Mouse (Mus musculus) hindbrain, postnatal 0 days (tissue): ENCODE data around the gene S100a2. TPM values are rescaled to one million over a fixed set of nuclear protein-coding genes. Genes with fewer than 3 reads are reported as not detected.
A peak's percentile ranks its signal among the peaks of the same experiment; 100 is the strongest.

Experiments used
- ATAC-seq: fragments of 200-750 bp; cut with Nextera tagmentation; 2 replicates; pipeline ENCODE4 v1.8.0; 2017; ENCODE audit warnings: mild to moderate bottlenecking, moderate TSS enrichment, moderate library complexity
- DNase-seq: peaks from one replicate; pipeline ENCODE4 v3.0.0-alpha.2; 2015; ENCODE audit warnings: low spot score
- H3K27ac ChIP-seq: fragments of 300-500 bp; sonication (generic); 2 replicates; pipeline ENCODE4 v1.5.1; 2014; ENCODE audit warnings: mild to moderate bottlenecking
- H3K27me3 ChIP-seq: fragments of 300-500 bp; sonication (generic); 2 replicates; pipeline ENCODE4 v1.6.1; 2014; ENCODE audit warnings: low read length, mixed read lengths; ENCODE audit not compliant: insufficient read depth
- H3K36me3 ChIP-seq: fragments of 300-500 bp; sonication (generic); 2 replicates; pipeline ENCODE4 v1.6.1; 2014; ENCODE audit warnings: low read length, mixed read lengths; ENCODE audit not compliant: insufficient read depth
- H3K4me1 ChIP-seq: fragments of 300-500 bp; sonication (generic); 2 replicates; pipeline ENCODE4 v1.6.1; 2014; ENCODE audit warnings: antibody characterized with exemption, low read length, mixed read lengths; ENCODE audit not compliant: insufficient read depth
- H3K4me2 ChIP-seq: fragments of 300-500 bp; sonication (generic); 2 replicates; pipeline ENCODE4 v1.6.1; 2014; ENCODE audit warnings: low read depth, mild to moderate bottlenecking, low read length, moderate library complexity, mixed read lengths
- H3K4me3 ChIP-seq: fragments of 300-500 bp; sonication (generic); 2 replicates; pipeline ENCODE4 v1.5.1; 2014; ENCODE audit warnings: low read length
- H3K9ac ChIP-seq: fragments of 300-500 bp; sonication (generic); replicated peaks from 2 replicates; pipeline ENCODE4 v1.6.1; 2014; ENCODE audit warnings: mild to moderate bottlenecking, low read length, moderate library complexity, mixed read lengths
- H3K9me3 ChIP-seq: fragments of 300-500 bp; sonication (generic); 2 replicates; pipeline ENCODE4 v1.6.1; 2016; ENCODE audit warnings: low read length, mixed read lengths
- CTCF ChIP-seq: IDR thresholded peaks from 2 replicates; pipeline ENCODE4 v1.5.1; 2016; ENCODE audit warnings: antibody characterized with exemption, control low read depth, low read depth
- WGBS: fragments of 180-500 bp; shearing (Covaris S2); extraction: QIAGEN DNeasy Blood & Tissue Kit; methylation state at CpG from one replicate; pipeline ENCODE4 v1.1.7; 2014; 5-methylcytosine and 5-hydroxymethylcytosine counted together
- polyA plus RNA-seq: library from polyadenylated mRNA; unstranded; fragments of >200 nt; fragmentation: Nextera tagmentation; extraction: Ambion mirVana; gene quantifications from 2 replicates; pipeline ENCODE4 v1.2.1, GENCODE M21; 2015
- total RNA-seq: library from RNA; depleted of rRNA; stranded (reverse); fragments of >200 nt; gene quantifications from 2 replicates; pipeline ENCODE4 v1.2.3, GENCODE M21; 2014; rRNA removed

Gene S100a2
- total and polyA plus RNA-seq, 2 experiments from 2014 or later = not detected

DNA sequence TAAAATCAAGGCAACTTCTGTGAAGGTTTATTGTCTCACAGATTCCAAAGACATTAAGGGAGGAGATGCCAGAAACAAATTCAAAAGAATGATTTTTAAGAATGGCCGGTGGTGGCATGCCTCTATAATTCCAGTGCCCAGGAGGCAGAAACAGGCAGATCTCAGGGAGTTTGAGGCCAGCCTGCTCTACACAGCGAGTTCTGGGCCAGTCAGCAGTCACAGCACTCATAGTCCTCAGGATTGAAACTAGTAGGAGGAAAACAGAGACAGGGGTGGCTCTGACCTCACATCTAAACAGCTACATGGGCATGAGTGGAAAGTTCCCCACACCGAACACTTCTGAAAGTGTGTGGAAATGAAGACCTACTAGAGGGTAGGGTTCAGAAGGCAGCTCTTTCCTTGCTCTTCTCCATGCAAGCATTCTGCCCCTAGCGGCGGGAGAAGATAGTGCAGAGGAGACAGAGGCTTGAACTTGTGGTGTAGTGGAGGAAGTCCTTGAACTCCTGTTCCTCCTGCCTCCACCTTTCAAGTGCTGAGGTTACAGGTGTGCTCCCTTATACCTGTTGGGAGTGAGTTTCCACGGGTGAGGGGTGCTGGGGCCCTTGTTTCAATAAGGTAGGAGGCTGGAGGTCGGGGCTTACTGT is 49.6 kb downstream of the S100a2 start:
- no peak for DNase-seq
- WGBS = 60% methylated on average over 7 of the region's 7 CpGs

DNA sequence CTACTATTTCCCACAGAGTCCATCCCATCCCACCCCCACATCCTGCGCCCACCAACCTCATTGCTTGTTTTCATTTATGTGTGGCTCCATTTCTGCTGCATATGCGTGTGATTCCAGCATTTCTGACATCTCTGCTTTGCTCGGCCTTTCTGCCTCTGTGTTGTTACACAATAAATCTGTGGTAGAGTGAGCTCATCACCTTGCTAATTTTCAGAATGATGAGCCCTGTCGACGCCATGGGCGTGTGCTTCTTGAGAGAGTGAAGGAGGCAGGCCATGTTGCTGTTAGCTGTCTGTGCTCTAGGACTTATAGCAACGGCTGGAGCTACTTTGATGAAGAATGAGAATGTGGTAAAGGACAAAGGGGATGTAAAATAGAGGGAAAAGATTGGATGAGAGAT is 50.9 kb downstream of the S100a2 start:
- 88% methylated on average over 7 of the region's 7 CpGs for WGBS
- DNase-seq (no peak), ATAC-seq (no peak)
- H3K27ac ChIP-seq = no peak overlapping the region
- H3K9me3 ChIP-seq = no peaks in the 10 kb centered on the region
- no peak overlapping the region for H3K9ac ChIP-seq
- no peaks in the 10 kb centered on the region for H3K27me3 ChIP-seq
- TF ChIP-seq CTCF = no peak
- no peaks in the 10 kb centered on the region for H3K36me3 ChIP-seq
- H3K4me3 ChIP-seq = no peak overlapping the region
- no peak overlapping the region for H3K4me2 ChIP-seq
- no peaks in the 10 kb centered on the region for H3K4me1 ChIP-seq

More for the DNA sequence above, 49.6 kb downstream of the S100a2 start:
- no peaks in the 10 kb centered on the region for H3K4me1 ChIP-seq
- H3K27me3 ChIP-seq = no peaks in the 10 kb centered on the region
- no peak overlapping the region for H3K4me3 ChIP-seq
- H3K9ac ChIP-seq = no peak overlapping the region
- peak; percentile 63 for TF ChIP-seq CTCF
- H3K36me3 ChIP-seq = no peaks in the 10 kb centered on the region
- no peak overlapping the region for H3K4me2 ChIP-seq
- no peak for ATAC-seq
- no peak overlapping the region for H3K27ac ChIP-seq
- H3K9me3 ChIP-seq = no peaks in the 10 kb centered on the region

Other genes with a start within 250 kb of the S100a2 start
- gene Slc27a3, start 200.3 kb upstream of the S100a2 start, total RNA-seq = 85.1 and 87.2 TPM in 2 replicates
- 28.3 and 30.3 TPM in 2 replicates for gene Slc27a3, start 200.3 kb upstream of the S100a2 start, polyA plus RNA-seq
- gene Ints3, start 156.6 kb upstream of the S100a2 start, total RNA-seq = 58.1 and 71.7 TPM in 2 replicates
- 19.9 and 20.4 TPM in 2 replicates for gene Ints3, start 156.6 kb upstream of the S100a2 start, polyA plus RNA-seq
- gene Npr1, start 124.4 kb upstream of the S100a2 start, total RNA-seq = 3.5 and 6.2 TPM in 2 replicates
- 2.8 TPM in 2 replicates for gene Npr1, start 124.4 kb upstream of the S100a2 start, polyA plus RNA-seq
- gene Ilf2, start 114.1 kb upstream of the S100a2 start, total RNA-seq = 111 and 119 TPM in 2 replicates
- 177 and 178 TPM in 2 replicates for gene Ilf2, start 114.1 kb upstream of the S100a2 start, polyA plus RNA-seq
- gene Snapin, start 99.2 kb upstream of the S100a2 start, total RNA-seq = 49.7 and 52.0 TPM in 2 replicates
- 102 and 106 TPM in 2 replicates for gene Snapin, start 99.2 kb upstream of the S100a2 start, polyA plus RNA-seq
- gene Chtop, start 80.7 kb upstream of the S100a2 start, total RNA-seq = 210 and 220 TPM in 2 replicates
- gene Chtop, start 80.7 kb upstream of the S100a2 start, polyA plus RNA-seq = 162 and 165 TPM in 2 replicates
- gene S100a1, start 75.9 kb upstream of the S100a2 start, total RNA-seq = 27.7 and 28.1 TPM in 2 replicates
- 88.9 and 93.6 TPM in 2 replicates for gene S100a1, start 75.9 kb upstream of the S100a2 start, polyA plus RNA-seq
- gene S100a13, start 75.8 kb upstream of the S100a2 start, total RNA-seq = 5.2 and 10.9 TPM in 2 replicates
- gene S100a13, start 75.8 kb upstream of the S100a2 start, polyA plus RNA-seq = 37.9 and 41.4 TPM in 2 replicates
- not detected in 2 replicates for gene S100a14, start 63.4 kb upstream of the S100a2 start, total RNA-seq
- 0.29 TPM in 1 of 2 replicates, not detected in the other for gene S100a14, start 63.4 kb upstream of the S100a2 start, polyA plus RNA-seq
- gene S100a16, start 53.0 kb upstream of the S100a2 start, total RNA-seq = 87.0 and 90.9 TPM in 2 replicates
- gene S100a16, start 53.0 kb upstream of the S100a2 start, polyA plus RNA-seq = 103 and 115 TPM in 2 replicates
- 1.4 and 5.3 TPM in 2 replicates for gene S100a3, start 29.7 kb upstream of the S100a2 start, total RNA-seq
- 1.9 and 2.1 TPM in 2 replicates for gene S100a3, start 29.7 kb upstream of the S100a2 start, polyA plus RNA-seq
- not detected in 2 replicates for gene Gm42674, start 11.7 kb downstream of the S100a2 start, total RNA-seq
- gene Gm42674, start 11.7 kb downstream of the S100a2 start, polyA plus RNA-seq = not detected in 2 replicates
- gene S100a4, start 13.5 kb downstream of the S100a2 start, total RNA-seq = 3.0 TPM in 1 of 2 replicates, not detected in the other
- gene S100a4, start 13.5 kb downstream of the S100a2 start, polyA plus RNA-seq = 2.3 and 3.1 TPM in 2 replicates
- not detected in 2 replicates for gene S100a5, start 18.3 kb downstream of the S100a2 start, total RNA-seq
- gene S100a5, start 18.3 kb downstream of the S100a2 start, polyA plus RNA-seq = not detected in 2 replicates
- gene S100a6, start 22.6 kb downstream of the S100a2 start, total RNA-seq = 4.4 and 12.9 TPM in 2 replicates
- 53.8 and 59.0 TPM in 2 replicates for gene S100a6, start 22.6 kb downstream of the S100a2 start, polyA plus RNA-seq
- not detected in 2 replicates for gene S100a7a, start 63.8 kb downstream of the S100a2 start, total RNA-seq
- gene S100a7a, start 63.8 kb downstream of the S100a2 start, polyA plus RNA-seq = not detected in 2 replicates
- 1.0 TPM in 1 of 2 replicates, not detected in the other for gene S100a8, start 78.7 kb downstream of the S100a2 start, total RNA-seq
- 6.3 and 6.7 TPM in 2 replicates for gene S100a8, start 78.7 kb downstream of the S100a2 start, polyA plus RNA-seq
- gene S100a9, start 105.5 kb downstream of the S100a2 start, total RNA-seq = 1.3 TPM in 1 of 2 replicates, not detected in the other
- gene S100a9, start 105.5 kb downstream of the S100a2 start, polyA plus RNA-seq = 5.0 and 6.4 TPM in 2 replicates
- gene Pglyrp4, start 136.7 kb downstream of the S100a2 start, total RNA-seq = not detected in 2 replicates
- not detected in 2 replicates for gene Pglyrp4, start 136.7 kb downstream of the S100a2 start, polyA plus RNA-seq
- gene Gm5849, start 187.6 kb downstream of the S100a2 start, total RNA-seq = not detected in 2 replicates
- not detected in 2 replicates for gene Gm5849, start 187.6 kb downstream of the S100a2 start, polyA plus RNA-seq